Mouse (Mus musculus): ENCODE results near the gene Gm14569.

Gm14569 gene

GRCm38 (mm10) chrX:36491730-36492129 is at the start of gene Gm14569:
TSS of gene Gm14569 (minus strand) at chrX:36491830.
- no peak for DNase-seq (ENCODE audit: extremely low spot score, low read depth, low spot score)

DNA sequence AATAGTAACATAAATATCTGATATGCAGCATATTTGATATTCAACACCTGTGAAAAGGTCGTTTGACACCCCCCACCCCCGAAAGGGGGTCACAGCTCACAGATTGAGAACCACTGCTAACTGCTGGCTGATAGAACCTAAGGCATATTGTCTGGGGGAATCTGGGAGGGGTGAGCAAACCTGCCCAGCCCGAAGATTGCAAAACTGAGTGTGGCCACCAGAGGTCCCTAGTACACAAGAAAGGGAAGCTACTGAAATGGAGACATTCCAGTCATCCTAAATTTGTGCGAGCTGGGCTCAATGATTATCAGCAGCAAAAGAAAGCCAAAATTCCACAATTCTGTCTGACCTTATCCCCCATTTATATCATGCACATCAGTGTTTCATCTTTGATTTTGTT is 42.9 kb upstream of the Gm14569 start:
- no peak for DNase-seq (ENCODE audit: extremely low spot score, low read depth, low spot score)

DNA sequence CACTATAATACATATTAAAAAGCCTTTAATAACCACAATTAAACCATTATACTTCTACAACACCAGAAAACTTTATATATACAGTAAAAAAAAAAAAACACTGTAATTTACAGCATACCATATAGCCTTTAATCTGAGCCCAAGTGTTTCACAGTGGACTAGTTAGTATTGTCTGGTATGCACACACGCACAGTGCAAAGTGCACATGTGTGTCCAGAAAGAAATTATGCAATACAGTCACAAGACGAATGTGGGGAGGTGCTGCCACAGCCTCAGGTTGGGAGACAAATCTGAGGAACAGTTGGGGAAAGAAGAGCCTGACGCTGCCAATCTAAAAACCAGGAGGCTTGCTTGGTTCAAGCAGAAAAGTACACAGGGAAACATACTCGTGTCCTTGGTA is 42.1 kb upstream of the Gm14569 start:
- DNase-seq (ENCODE audit: extremely low spot score, low read depth, low spot score), result no peak

DNA sequence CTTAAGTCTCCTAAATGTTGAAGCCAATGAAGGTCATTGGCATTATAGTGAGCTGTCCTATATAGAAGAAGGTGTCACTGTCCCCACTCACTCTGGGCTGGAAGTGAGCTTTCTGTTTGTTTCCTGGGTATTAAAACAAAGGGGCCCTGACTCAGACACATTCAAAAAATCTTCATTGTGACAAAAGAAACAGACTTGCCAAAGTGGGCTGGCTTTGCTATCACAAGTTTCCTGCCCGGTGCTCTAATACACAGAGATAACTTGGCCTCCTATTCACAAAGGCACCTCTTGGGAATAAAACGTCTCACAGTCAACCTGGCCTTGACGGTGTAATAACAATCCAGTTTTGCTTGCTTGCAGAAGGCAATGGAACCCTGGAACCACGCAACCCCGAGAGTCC is 38.6 kb upstream of the Gm14569 start:
- no peak for DNase-seq (ENCODE audit: extremely low spot score, low read depth, low spot score)

DNA sequence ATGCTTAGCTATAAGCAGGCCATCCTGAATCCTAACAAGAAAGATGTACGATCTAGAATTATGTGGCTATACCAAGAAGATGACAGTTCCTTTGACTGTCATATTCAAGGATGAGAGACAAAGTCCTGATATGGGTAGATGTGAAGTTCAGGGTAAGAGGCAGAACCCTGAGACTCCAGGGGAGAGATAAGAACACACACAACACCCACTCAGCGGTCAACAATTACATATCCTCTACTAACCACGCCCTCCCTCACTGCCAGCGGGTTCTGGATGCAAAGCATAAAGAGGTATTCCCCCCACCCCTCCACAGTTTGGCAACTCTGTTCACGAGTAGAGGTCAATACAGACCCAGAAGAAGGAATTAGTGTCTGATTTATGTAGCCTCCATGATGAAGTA is 32.1 kb upstream of the Gm14569 start:
- DNase-seq (ENCODE audit: extremely low spot score, low read depth, low spot score), result no peak

- no peak for DNase-seq (ENCODE audit: extremely low spot score, low read depth, low spot score)
Measured at GRCm38 (mm10) chrX:36513726-36514125, 22.1 kb upstream of the Gm14569 start.

GRCm38 (mm10) chrX:36513231-36513630 is 21.6 kb upstream of the Gm14569 start:
- DNase-seq (ENCODE audit: extremely low spot score, low read depth, low spot score), result no peak

DNA sequence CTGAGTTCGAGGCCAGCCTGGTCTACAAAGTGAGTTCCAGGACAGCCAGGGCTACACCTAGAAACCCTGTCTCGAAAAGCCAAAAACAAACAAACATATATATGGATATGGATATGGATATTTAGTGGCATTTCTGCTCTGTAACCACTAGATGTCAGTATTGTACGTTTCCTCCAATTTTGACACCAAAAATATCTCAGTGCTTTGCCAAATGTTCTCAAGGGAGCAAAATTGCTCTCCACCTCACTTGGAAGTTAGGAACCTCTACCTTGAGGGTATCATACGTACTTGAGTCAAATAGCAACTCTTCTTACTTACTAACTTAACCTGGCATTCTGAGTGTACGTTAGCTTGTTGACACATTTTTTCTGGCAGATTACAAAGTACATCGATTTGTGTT is 15.2 kb upstream of the Gm14569 start:
- peak; percentile 20 for DNase-seq (ENCODE audit: extremely low spot score, low read depth, low spot score)

DNA sequence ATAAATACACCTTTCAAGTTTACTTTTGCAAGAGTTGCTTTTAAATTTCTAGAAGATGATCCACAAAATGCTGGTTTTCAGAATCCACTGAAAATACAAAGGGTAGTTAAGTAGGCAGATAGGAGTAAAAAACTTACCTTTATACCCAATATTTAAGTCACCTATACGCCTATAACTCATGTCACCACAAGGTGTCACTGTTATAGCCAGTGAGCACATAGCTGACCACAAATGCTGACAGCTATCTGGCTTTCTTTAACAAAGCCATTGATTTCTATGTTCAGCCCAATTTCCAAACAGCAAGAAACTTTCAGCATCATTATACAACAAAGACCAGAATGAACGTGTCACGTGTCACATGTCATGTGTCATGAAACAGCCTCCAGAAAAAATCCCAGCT is 2.1 kb downstream of the Gm14569 start:
- peak; percentile 5 for DNase-seq (ENCODE audit: extremely low spot score, low read depth, low spot score)

DNA sequence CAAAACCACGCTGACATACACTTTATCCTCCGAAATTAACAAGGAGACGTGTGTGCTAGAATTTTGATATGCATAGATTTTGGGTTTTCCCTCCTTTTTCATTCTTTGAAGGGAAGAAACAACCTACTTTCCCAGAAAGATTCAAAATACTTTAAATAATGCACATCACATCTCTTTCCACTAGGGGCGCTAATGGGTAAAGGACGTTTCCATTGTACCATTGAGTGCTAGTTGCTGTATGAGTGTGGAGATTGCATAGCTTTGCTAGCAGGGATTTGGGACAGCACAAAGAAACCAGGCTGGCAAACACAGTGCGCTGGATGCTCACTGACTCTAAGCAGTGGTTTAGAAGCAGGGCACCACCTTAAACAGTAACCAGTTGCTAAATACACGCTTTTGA is 3.6 kb downstream of the Gm14569 start:
- DNase-seq (ENCODE audit: extremely low spot score, low read depth, low spot score), result no peak

DNA sequence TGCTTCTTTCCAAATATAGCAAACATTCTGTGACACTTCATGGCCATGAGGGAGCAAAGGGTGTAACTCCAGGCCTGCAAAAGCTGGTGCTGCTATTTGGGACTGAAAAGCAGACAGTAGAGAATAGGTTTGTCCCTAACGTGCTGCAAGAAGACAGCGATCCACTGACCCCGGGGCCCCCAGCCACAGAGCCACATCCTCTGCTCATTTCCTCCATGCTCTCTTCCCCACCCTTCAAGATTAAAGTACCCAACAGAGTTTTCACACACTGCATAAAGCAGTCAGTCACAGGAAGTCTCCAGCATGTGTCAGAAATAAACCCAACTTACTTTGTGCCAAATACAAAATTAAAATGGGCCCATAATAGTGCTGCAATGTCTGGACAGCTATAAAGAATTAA is 16.8 kb downstream of the Gm14569 start:
- DNase-seq (ENCODE audit: extremely low spot score, low read depth, low spot score), result no peak

DNA sequence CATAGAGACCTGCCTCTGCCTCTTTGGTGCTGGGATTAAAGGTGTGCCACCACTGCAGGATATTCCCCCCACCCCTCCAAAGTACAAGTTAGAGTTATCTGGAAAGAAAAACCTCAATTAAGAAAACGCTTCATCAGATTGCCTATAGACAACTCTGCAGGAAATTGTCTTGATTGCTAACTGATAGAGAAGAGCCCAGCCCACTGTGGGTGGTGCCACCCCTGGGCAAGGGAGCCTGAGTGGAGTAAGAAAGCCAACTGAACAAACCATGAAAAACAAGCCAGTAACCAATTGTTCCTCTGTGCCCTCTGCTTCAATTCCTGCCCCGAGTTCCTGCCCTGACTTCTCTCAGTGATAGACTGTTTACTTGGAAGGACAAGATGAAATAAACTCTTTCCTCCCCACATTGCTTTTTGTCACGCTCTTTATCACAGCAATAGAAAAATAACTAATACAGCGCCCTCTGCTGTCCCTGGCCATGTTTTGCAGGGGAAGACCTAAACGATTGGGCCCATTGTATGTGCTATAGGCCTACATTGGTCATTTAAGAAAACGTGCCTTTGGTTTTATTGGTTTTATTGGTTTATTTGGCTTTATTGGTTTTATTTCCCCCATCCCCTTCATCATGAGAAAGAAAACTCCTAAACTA is 17.4 kb downstream of the Gm14569 start:
- no peak for DNase-seq (ENCODE audit: extremely low spot score, low read depth, low spot score)

DNA sequence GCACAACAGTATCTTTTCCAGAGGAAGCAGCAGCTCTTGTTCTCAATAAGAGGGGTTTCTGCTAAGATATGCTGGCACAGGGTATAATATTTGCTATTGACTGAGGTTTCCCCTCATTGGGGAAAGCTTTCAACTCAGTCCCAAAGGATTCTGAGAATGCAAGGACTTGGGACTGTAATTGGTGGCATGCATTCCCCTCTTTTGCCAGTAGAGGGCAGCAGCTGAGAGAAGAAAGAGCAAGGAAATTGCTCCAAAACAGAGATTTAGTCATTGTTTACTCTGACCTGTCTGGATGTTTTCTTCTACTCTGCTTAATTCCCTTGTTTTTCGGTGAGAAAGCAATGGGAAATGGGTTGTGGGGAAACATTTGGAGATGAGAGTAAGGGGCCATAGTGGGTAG is 35.6 kb downstream of the Gm14569 start:
- DNase-seq (ENCODE audit: extremely low spot score, low read depth, low spot score), result no peak

DNA sequence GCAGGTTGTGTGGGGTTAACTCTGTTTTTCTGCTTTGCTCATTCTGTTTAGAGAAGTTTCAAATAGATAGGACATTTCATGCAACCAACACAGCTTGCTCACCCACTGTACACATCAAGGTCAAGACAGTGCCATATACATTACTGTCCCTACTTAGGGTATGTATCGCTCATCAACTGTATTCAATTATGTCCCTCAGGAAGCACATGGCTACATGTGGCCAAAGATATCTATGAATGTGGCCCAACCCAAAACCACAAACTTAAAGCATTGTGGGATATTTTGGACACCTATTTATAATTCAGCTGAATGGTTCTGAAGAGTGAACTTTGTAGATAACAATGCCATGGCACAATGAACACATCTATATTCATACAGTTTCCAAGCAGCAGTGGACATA is 53.7 kb downstream of the Gm14569 start:
- DNase-seq (ENCODE audit: extremely low spot score, low read depth, low spot score), result no peak

GRCm38 (mm10) chrX:36434993-36435392 is 56.6 kb downstream of the Gm14569 start:
- DNase-seq (ENCODE audit: extremely low spot score, low read depth, low spot score), result no peak

DNA sequence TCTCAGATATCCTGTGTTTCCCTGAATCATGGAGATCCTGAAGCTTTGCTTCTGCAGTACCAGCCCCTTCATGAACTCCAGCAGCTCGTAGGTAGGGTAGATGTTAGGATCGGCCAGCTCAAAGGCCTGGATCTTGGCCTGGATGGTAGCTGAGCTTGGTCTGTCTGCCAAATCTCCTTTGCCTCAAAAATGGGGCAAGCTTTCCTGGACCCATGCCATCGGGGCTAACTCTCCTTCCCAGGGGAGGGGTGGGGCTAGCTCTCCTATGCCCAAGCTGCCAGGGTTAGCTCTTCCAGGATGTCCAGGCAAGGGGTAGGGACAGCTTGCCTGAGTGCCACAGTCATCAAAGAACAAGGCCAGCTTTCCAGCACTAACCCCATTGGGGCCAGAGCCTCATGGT is 72.5 kb downstream of the Gm14569 start:
- DNase-seq (ENCODE audit: extremely low spot score, low read depth, low spot score), result no peak

DNA sequence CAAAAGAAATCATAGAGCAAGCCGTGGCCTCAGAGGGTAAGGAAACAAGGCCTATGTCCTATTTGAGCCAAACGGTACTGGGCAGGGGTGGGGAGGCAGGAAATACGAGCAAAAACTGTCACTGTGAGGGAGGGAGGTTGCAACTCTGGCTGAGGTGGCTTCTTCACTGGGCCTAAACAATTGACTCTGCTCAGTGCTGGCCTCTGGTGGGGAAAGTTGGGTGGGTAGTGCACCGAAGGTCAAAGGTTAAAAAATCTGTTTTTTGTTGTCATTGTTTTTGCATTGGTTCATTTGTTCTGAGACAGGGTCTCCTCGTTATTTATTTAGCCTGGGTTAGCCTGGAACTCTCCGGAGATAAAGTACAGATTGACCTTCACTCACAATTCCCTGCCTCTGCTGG is 89.3 kb downstream of the Gm14569 start:
- DNase-seq (ENCODE audit: extremely low spot score, low read depth, low spot score), result no peak

DNA sequence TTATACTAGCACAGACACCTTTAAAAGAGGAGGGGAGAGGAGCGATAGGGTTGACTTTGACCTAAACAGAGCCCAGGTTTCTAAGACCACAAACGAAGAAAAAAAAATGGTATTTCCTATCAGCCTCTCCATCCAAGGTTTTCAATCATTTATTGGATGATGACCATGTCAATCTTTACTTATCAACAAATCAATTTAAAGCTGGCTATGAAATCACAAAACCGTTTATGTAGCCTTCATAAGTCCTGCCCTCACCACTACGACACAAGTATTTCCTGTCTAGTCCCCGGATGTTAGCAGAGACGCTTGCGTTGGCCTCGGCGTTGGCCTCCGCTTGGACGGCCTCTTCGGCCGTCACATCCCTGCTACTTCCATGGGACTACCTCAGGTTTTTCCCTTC is 90.7 kb downstream of the Gm14569 start, which contains the start of gene Gm6268:
TSS of gene Gm6268 (plus strand) at position 301 of the 400 bp plus-strand sequence.
- no peak for DNase-seq (ENCODE audit: extremely low spot score, low read depth, low spot score)

DNA sequence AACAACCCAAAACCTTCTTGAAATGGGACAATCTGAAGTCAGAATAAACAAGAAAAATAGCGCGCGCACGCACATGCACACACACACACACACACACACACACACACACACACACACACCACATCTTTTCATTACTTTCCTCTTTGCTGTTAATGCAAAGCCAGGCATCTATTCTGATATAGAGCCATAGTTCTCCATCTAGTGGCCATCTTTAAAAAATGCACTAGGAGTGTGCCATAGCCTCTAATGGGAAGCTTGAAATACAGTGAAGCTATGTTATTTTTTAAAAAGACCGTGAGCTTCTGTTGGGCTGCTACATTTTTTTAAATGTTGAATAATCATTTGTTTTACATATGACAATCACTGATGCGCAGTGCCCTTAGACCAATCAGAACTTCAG is 98.4 kb downstream of the Gm14569 start:
- DNase-seq (ENCODE audit: extremely low spot score, low read depth, low spot score), result no peak

- no peak for DNase-seq (ENCODE audit: extremely low spot score, low read depth, low spot score)
Measured at GRCm38 (mm10) chrX:36392672-36393071, 99.0 kb downstream of the Gm14569 start.

DNA sequence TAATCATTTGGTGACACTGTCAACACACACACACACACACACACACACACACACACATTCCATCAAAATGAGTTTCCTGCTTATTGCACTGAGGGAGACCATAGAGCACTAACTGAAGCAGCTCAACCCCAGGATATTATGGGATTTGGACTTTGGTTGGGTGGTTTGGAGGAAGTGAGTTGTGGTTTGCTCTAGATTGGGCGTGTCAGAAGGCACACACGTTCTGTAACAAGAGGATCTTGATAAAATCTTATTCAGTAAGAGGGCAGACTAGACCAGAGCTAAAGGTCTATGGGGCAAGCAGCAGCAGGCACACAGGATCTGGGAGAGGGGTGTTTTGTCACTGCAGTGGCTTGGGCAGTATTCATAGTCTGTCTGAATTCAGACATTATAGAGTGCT is 101.1 kb downstream of the Gm14569 start:
- DNase-seq (ENCODE audit: extremely low spot score, low read depth, low spot score), result no peak

DNA sequence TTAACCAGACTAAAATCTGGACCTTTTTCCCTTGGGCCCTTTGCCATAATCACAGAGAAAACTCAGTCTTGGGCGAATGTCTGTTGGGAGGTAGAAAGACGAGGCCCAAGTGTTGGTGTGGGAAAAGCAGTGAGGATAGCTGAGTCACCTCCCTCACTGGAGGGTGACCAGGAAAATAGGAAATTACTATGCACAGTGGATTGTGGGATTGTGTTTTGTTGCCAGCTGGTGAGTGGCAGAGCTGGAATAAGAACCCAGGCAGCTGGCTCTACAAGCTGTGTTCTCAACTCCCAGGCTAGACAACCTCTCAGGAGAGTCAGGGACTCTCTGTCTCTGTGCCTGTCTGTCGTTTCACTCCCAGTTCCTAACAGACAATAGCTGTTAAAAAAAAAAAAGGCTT is 101.7 kb downstream of the Gm14569 start:
- DNase-seq (ENCODE audit: extremely low spot score, low read depth, low spot score), result no peak

DNA sequence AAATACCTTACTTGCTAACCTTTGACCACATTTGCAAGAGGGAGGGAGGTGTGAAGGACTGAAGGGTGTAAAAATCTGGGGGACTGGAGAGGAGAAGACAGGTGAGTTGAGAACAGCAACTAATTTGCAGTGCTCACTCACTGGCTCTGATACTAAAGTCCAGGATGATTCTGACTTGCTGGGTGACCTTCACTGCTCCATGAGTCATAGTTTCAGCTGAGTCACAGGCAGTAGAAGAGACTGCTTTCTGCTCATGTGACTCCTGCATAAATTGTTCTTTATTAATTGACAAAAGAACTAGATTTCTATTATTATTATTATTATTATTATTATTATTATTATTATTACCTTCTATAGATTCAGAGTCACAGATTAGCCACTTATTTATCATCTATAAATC is 106.3 kb downstream of the Gm14569 start:
- DNase-seq (ENCODE audit: extremely low spot score, low read depth, low spot score), result no peak
